Mouse (Mus musculus) bone marrow, adult 2 months (tissue): ENCODE measurements around the gene Col8a2.

Source experiments
- CTCF ChIP-seq: fragments of 200-500 bp; IDR thresholded peaks from 2 replicates; pipeline ENCODE4 v1.5.1; 2011; ENCODE audit warnings: low read length, control low read depth; ENCODE audit not compliant: control insufficient read depth, insufficient read depth
- POLR2A ChIP-seq: fragments of 200-500 bp; IDR thresholded peaks from 2 replicates; pipeline ENCODE4 v1.6.1; 2011; ENCODE audit warnings: low read depth, mild to moderate bottlenecking, control low read depth, low read length, borderline replicate concordance; ENCODE audit not compliant: control insufficient read depth

GRCm38 (mm10) chr4:126311566-126312200 is 25.1 kb downstream of the Col8a2 start:
- TF ChIP-seq POLR2A (no peak), CTCF (no peak)
